Mouse (Mus musculus) retina, embryonic 14.5 days (tissue): ENCODE measurements around the gene Ap2m1.

ENCODE experiments used
- DNase-seq: peaks from one replicate; pipeline ENCODE4 v3.0.0-alpha.2; 2015; ENCODE audit warnings: low spot score

The Ap2m1 gene

DNA sequence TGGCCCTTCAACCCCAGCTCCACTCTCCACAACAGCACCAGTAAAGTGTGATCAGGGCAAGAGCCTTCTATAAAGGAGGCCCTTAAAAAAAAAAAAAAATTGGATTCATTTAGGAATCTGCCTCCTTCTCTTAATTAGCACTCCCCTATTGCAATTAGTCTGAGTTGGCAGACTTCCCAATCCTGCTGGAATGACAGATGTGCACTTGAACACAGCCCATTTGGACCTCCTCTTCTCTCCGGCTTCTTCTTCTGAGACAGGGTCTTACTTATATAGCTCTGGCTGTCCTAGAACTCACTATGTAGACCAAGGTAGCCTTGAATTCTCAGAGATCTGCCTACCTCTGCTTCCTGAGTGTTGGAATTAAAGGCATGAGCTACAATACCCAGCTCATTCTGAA, 5.9 kb upstream of the Ap2m1 start:
- DNase-seq = no peak

DNA sequence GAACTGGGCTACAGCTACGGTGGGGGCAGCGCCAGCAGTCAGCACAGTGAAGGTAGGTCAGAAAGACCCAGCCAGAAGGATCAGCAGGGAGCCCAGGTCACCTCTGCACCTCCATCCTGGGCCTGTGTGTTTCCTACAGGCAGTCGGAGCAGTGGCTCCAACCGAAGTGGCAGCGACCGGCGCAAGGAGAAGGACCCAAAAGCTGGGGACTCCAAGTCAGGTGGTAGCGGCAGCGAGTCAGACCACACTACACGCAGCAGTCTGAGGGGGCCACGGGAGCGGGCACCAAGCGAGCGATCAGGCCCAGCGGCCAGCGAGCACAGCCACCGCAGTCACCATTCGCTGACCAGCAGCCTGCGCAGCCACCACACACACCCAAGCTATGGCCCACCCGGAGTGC, 4.3 kb upstream of the Ap2m1 start:
- no peak for DNase-seq

- no peak for DNase-seq
Measured at GRCm38 (mm10) chr16:20534617-20535295, 522 bp upstream of the Ap2m1 start.

DNA sequence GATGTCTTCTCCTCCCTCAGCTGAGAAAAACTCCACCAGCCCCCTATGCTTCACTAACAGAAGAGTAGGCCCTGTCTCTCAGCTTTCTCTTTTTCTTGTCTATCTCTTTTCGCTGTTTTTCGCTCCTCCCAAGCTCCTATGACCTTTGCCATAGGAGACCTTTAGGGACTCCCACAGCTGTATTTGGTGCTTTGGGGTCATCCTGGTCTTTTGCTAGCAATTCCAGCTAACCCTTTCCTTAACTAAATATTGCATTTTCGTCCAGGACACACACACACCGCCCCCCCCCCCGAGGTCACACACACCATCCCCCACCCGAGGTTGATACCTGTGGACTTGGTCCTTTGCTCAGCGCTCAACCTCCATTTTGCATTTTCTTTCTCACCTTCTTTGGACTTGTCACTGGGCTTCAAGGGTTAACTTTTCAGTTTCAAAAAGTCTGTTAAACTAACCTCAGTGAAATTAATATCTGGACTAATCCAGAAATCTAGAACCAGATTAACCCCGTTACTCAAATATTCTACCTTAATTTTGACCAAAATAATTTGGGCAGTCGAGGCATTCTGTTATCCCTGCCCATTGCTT, 895 bp downstream of the Ap2m1 start:
- no peak for DNase-seq

DNA sequence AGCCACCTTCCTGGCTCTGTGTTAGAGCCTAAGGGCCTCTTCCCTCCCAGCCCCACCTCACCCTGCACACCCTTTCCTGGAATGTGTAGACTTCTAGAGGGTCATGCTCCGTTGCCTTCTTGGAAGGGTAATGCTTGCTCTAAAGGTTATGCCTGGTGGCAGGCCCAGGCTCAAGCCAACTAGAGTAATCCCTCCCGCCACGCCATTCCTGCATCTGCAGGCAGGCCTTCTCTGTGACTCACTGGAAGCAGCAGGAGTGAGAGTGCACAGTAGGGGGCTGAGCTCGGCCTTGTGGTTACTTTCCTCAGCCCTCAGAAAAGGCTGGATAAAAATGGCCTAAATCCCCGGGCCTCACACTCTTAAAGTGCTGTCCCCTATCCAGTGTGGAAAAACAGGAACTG, 1.8 kb downstream of the Ap2m1 start:
- DNase-seq = peak; percentile 26

GRCm38 (mm10) chr16:20537601-20538320, 2.5 kb downstream of the Ap2m1 start:
- no peak for DNase-seq

- no peak for DNase-seq
Measured at GRCm38 (mm10) chr16:20539649-20540048, 4.4 kb downstream of the Ap2m1 start.

DNA sequence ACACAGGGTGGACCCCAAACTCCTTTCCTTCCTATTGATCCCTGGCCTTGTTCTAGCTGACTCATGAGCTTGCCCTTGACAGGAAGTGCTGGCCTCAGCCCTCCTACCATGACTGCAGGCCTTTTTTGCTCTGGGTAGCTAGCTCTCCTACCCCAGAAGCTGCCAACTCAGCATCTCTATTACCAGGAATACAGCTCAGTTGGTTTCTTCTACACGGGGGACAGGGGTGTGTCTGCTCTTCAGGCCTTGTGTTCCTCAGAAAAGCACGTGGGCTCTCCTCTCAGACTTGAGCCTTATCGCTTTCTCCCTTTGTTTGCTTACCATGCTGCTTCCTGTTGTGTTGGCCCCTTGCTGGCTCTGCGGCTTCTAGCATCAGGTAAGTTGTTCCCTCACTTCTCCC, 5.2 kb downstream of the Ap2m1 start:
- DNase-seq = no peak

GRCm38 (mm10) chr16:20545696-20546095, 10.4 kb downstream of the Ap2m1 start:
- DNase-seq = no peak

GRCm38 (mm10) chr16:20547423-20547822, 12.1 kb downstream of the Ap2m1 start:
- DNase-seq = no peak

- peak; percentile 99 for DNase-seq
Measured at GRCm38 (mm10) chr16:20548096-20548948, 13.0 kb downstream of the Ap2m1 start, which contains the start of gene Abcf3. Abcf3 (plus strand) TSS chr16:20548577.

- DNase-seq = no peak
Measured at GRCm38 (mm10) chr16:20549161-20549560, 13.9 kb downstream of the Ap2m1 start.

GRCm38 (mm10) chr16:20551691-20552090, 16.4 kb downstream of the Ap2m1 start:
- DNase-seq = no peak

- no peak for DNase-seq
Measured at GRCm38 (mm10) chr16:20552594-20552993, 17.3 kb downstream of the Ap2m1 start.

- no peak for DNase-seq
Measured at GRCm38 (mm10) chr16:20555000-20555399, 19.7 kb downstream of the Ap2m1 start.

DNA sequence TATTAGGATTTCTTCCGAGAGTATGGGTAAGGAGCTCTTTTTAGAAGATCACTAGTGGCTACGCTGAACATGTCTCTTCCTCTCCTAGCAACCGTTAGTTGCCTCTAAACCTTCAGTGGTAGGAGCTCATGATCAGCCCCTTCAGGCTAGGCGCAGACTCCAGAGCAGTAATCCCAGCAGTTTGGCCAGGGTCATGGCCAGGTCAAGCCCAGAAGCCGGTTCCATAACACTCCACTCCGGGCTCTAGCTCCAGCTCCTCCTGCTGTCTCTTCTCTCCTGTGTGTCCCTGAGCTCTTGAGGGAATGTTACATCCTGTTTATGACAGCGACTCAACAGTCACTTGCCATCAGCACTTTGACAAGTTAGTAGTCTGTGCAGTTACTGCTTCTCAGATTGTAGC, 22.1 kb downstream of the Ap2m1 start:
- no peak for DNase-seq

DNA sequence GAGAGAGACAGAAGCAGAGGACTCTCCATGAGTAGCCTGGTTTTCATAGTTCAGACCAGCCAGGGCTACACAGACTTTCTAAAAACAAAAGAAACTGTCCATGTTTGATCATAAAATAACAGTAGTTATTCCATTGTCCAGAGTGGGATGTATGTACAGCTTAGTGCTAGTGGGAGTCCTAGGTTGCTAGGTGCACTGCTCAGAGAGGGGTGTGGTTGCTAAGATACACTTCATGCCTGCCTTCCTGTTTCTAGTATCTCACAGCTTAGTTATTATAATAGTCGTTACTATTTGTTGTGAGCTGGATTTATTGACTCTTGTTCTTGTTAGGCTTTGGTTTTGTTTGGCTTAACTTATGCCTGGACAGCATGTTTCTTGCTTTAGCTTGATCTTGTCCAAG, 29.8 kb downstream of the Ap2m1 start:
- no peak for DNase-seq

GRCm38 (mm10) chr16:20589366-20589938, 54.2 kb downstream of the Ap2m1 start, which contains the start of gene Vwa5b2:
Vwa5b2 (plus strand) TSS chr16:20589471.
- DNase-seq = no peak

DNA sequence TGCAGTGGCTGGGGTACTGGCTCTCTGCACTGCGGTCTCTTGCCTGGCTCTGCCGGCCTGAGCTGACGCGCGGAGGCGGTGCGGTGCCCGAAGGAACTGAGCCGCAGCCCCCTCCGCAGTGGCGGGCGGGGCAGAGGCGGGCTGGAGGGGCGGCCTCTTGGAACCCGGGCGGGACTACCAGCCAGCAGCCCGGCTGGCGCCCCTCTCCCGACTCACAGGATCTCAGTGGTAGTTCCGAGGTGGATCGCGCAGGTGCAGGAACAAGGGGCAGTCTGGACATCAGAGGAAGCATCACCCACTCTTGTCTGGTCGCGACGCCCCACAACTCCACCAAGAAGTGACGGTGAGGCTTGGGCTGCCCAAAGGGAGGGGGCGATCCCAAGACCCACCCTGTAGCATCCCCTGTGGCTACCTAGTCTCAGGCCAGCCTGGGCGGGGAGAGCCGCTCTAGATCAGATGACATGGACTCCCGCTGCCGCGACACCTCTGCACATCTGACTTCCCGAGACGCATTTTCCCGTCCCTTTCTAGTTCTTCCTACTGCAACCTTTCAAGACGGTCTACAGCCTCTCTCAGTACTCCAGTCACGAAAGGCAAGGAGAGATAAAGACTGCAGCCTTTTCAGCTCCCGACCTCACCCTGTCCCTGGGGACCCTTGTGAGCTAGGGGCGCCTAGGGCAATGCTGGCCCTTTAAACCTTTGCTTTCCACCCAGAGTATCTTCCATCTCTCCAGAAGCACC, 54.8 kb downstream of the Ap2m1 start:
- peak; percentile 66 for DNase-seq

GRCm38 (mm10) chr16:20590680-20591038, 55.4 kb downstream of the Ap2m1 start:
- DNase-seq = no peak

GRCm38 (mm10) chr16:20591076-20591705, 55.9 kb downstream of the Ap2m1 start:
- no peak for DNase-seq
